Mouse (Mus musculus) olfactory bulb, adult 2 months (tissue): ENCODE data around the gene Edem2. TPM values are rescaled to one million over a fixed set of nuclear protein-coding genes. Genes with fewer than 3 reads are reported as not detected.
"Not testable (repeated sequence)": the region's sequence is repeated elsewhere in the genome, so short reads cannot be mapped to it uniquely, and the experiment has no call there.

Source experiments
- H3K27ac ChIP-seq: fragments of 200-500 bp; 2 replicates; pipeline ENCODE4 v1.5.1; 2012; ENCODE audit warnings: low read depth, low read length; ENCODE audit not compliant: insufficient read depth
- H3K4me1 ChIP-seq: fragments of 200-500 bp; 2 replicates; pipeline ENCODE4 v1.6.1; 2012; ENCODE audit warnings: low read length; ENCODE audit not compliant: control insufficient read depth, insufficient read depth
- H3K4me3 ChIP-seq: fragments of 200-500 bp; 2 replicates; pipeline ENCODE4 v1.5.1; 2012; ENCODE audit warnings: mild to moderate bottlenecking, low read depth, low read length, moderate library complexity; ENCODE audit not compliant: insufficient read depth
- CTCF ChIP-seq: fragments of 200-500 bp; IDR thresholded peaks from 2 replicates; pipeline ENCODE4 v1.5.1; 2012; ENCODE audit warnings: low read depth, mild to moderate bottlenecking, low read length, moderate library complexity; ENCODE audit not compliant: insufficient read depth
- POLR2A ChIP-seq: fragments of 200-500 bp; IDR thresholded peaks from 2 replicates; pipeline ENCODE4 v1.6.1; 2012; ENCODE audit warnings: mild to moderate bottlenecking, low read depth, low read length, moderate library complexity; ENCODE audit not compliant: insufficient read depth
- WGBS: fragments of 180-500 bp; shearing (Covaris S2); methylation state at CpG from one replicate; pipeline ENCODE4 v1.1.7; 2018; 5-methylcytosine and 5-hydroxymethylcytosine counted together
- polyA plus RNA-seq: library from polyadenylated mRNA; stranded (reverse); fragments of >200 nt; gene quantifications from 2 replicates; pipeline ENCODE4 v1.2.4, GENCODE M21; 2012; ENCODE audit warnings: low replicate concordance; ENCODE audit not compliant: missing spikeins, insufficient read depth, insufficient read length

The Edem2 gene
- polyA plus RNA-seq, 1 experiment = not detected

GRCm38 (mm10) chr2:155737803-155738202, 8.5 kb upstream of the Edem2 start:
- H3K4me1 ChIP-seq = 0 out of 2 replicates have a peak, but pooled peaks cover under 1% of the 10 kb centered on the region
- H3K27ac ChIP-seq = no peak overlapping the region
- no peak overlapping the region for H3K4me3 ChIP-seq
- WGBS = 74% methylated on average over 9 of the region's 9 CpGs
- TF ChIP-seq CTCF (no peak), POLR2A (no peak)

- H3K4me1 ChIP-seq = no peaks in the 10 kb centered on the region
- TF ChIP-seq CTCF (no peak), POLR2A (no peak)
- no peak overlapping the region for H3K27ac ChIP-seq
- WGBS = 74% methylated on average over 6 of the region's 6 CpGs
- H3K4me3 ChIP-seq = no peak overlapping the region
These were observed 7.7 kb upstream of the Edem2 start for GRCm38 (mm10) chr2:155736936-155737335.

GRCm38 (mm10) chr2:155735766-155736165, 6.5 kb upstream of the Edem2 start, which contains the start of gene Gm17581:
Gene Gm17581, minus strand, starts transcription at chr2:155735866.
- H3K4me3 ChIP-seq, H3K27ac ChIP-seq, H3K4me1 ChIP-seq: not testable (repeated sequence)
- 83% methylated on average over 5 of the region's 5 CpGs for WGBS

- Histone ChIP-seq H3K27ac (no peak overlapping the region), H3K4me1 (no peaks in the 10 kb centered on the region), H3K4me3 (no peak overlapping the region)
- TF ChIP-seq CTCF (no peak), POLR2A (no peak)
- WGBS = 81% methylated on average over 5 of the region's 5 CpGs
These were observed 5.8 kb upstream of the Edem2 start for GRCm38 (mm10) chr2:155735080-155735479.

- no peak for TF ChIP-seq POLR2A
- no peak for TF ChIP-seq CTCF
- 5% methylated on average over 15 of the region's 15 CpGs for WGBS
- Histone ChIP-seq H3K4me3 (peak overlapping the region; percentile 66), H3K4me1 (peaks cover 9% of the 10 kb centered on the region), H3K27ac (no peak overlapping the region)
These were observed 533 bp downstream of the Edem2 start for GRCm38 (mm10) chr2:155728742-155729141.

GRCm38 (mm10) chr2:155727764-155728395, 1.4 kb downstream of the Edem2 start:
- TF ChIP-seq CTCF (no peak), POLR2A (no peak)
- WGBS = 74% methylated on average over 7 of the region's 7 CpGs
- Histone ChIP-seq H3K27ac (no peak overlapping the region), H3K4me3 (no peak overlapping the region), H3K4me1 (peaks cover 9% of the 10 kb centered on the region)

GRCm38 (mm10) chr2:155726302-155726701, 3.0 kb downstream of the Edem2 start:
- peaks cover 9% of the 10 kb centered on the region for H3K4me1 ChIP-seq
- H3K27ac ChIP-seq = no peak overlapping the region
- TF ChIP-seq POLR2A (no peak), CTCF (no peak)
- no peak overlapping the region for H3K4me3 ChIP-seq
- 85% methylated on average over 7 of the region's 7 CpGs for WGBS

GRCm38 (mm10) chr2:155724526-155724925, 4.7 kb downstream of the Edem2 start:
- H3K4me3 ChIP-seq = no peak overlapping the region
- peaks cover 9% of the 10 kb centered on the region for H3K4me1 ChIP-seq
- 90% methylated on average over 6 of the region's 6 CpGs for WGBS
- no peak overlapping the region for H3K27ac ChIP-seq
- TF ChIP-seq POLR2A (no peak), CTCF (no peak)

- H3K4me1 ChIP-seq = peaks cover 9% of the 10 kb centered on the region
- TF ChIP-seq POLR2A (no peak), CTCF (no peak)
- WGBS = 88% methylated on average over 5 of the region's 5 CpGs
These were observed 5.2 kb downstream of the Edem2 start for GRCm38 (mm10) chr2:155724036-155724435.

GRCm38 (mm10) chr2:155720585-155720984, 8.7 kb downstream of the Edem2 start:
- no peaks in the 10 kb centered on the region for H3K4me1 ChIP-seq
- WGBS = 90% methylated on average over 5 of the region's 5 CpGs
- no peak overlapping the region for H3K27ac ChIP-seq
- TF ChIP-seq POLR2A (no peak), CTCF (no peak)
- no peak overlapping the region for H3K4me3 ChIP-seq

More at GRCm38 (mm10) chr2:155724036-155724435, 5.2 kb downstream of the Edem2 start:
- Histone ChIP-seq H3K4me3 (no peak overlapping the region), H3K27ac (no peak overlapping the region)
